ENCODE assay signal across 13 mouse cellular contexts in genomic region chr6:91827016-91827570, GRCm38 (mm10). TPM values are rescaled to one million over a fixed set of nuclear protein-coding genes. Genes with fewer than 3 reads are reported as not detected.
DNase-seq lines count a peak whose midpoint lies in the region; ATAC-seq and TF ChIP-seq lines count a peak whose summit lies in the region.
"Had no signal": no experiment of that assay in that cellular context is flagged by ENCODE, and none has a peak within 500 bp of the region (broad histone marks: within the 10 kb centered on the region; RNA-seq: fewer than 3 reads in every experiment).

TSS of gene Grip2 (minus strand) at chr6:91827250.

- TF ChIP-seq POLR2A in brain, embryonic 14.5 days (IDR thresholded peaks at IDR 0.05; ENCODE audit: borderline replicate concordance, extremely low read depth, insufficient read depth, insufficient read length, poor library complexity, severe bottlenecking): no peak

- H3K4me3 ChIP-seq in hindbrain, embryonic 12.5 days: no peak within 1 kb of the TSS
- no peak within 1 kb of the TSS for H3K4me3 ChIP-seq in hindbrain, embryonic 11.5 days (ENCODE audit: low read depth, low read length)
- no peak within 1 kb of the TSS for H3K4me3 ChIP-seq in midbrain, embryonic 16.5 days (ENCODE audit: low read depth, low read length)
- H3K4me3 ChIP-seq: midbrain, embryonic 12.5 days had no signal

- H3K27ac ChIP-seq in hindbrain, embryonic 12.5 days: no peak within 1 kb of the TSS
- H3K27ac ChIP-seq in hindbrain, embryonic 11.5 days (ENCODE audit: low read depth, low read length): no peak within 1 kb of the TSS
- no peak within 1 kb of the TSS for H3K27ac ChIP-seq in midbrain, embryonic 16.5 days (ENCODE audit: low read length)
- H3K27ac ChIP-seq: midbrain, embryonic 12.5 days had no signal

- ATAC-seq in hindbrain, embryonic 12.5 days (ENCODE audit: low FRiP score): peak; percentile 22; the same call in 1 of the 2 replicates
- ATAC-seq in hindbrain, embryonic 11.5 days (ENCODE audit: low FRiP score): no peak
- no peak for ATAC-seq in midbrain, embryonic 16.5 days
- ATAC-seq: intestine, embryonic 16.5 days; liver, postnatal 0 days had no signal

- H3K9ac ChIP-seq in hindbrain, embryonic 12.5 days: no peak within 1 kb of the TSS
- H3K9ac ChIP-seq in hindbrain, embryonic 11.5 days (ENCODE audit: low read depth, low read length): no peak within 1 kb of the TSS
- no peak within 1 kb of the TSS for H3K9ac ChIP-seq in midbrain, embryonic 16.5 days (ENCODE audit: low read depth, low read length)
- H3K9ac ChIP-seq: liver, postnatal 0 days; midbrain, embryonic 12.5 days had no signal

- no peaks in the 10 kb centered on the region for H3K36me3 ChIP-seq in hindbrain, embryonic 12.5 days
- no peaks in the 10 kb centered on the region for H3K36me3 ChIP-seq in hindbrain, embryonic 11.5 days (ENCODE audit: control insufficient read depth, insufficient read depth, low read length)
- H3K36me3 ChIP-seq in midbrain, embryonic 16.5 days (ENCODE audit: control insufficient read depth, insufficient read depth, low read length): no peaks in the 10 kb centered on the region
- H3K36me3 ChIP-seq: midbrain, embryonic 12.5 days had no signal

- WGBS in hindbrain, embryonic 12.5 days: 50% methylated on average over 8 of the region's 11 CpGs
- WGBS in hindbrain, embryonic 11.5 days: 66% methylated on average over 9 of the region's 11 CpGs
- 50% methylated on average over 8 of the region's 11 CpGs for WGBS in midbrain, embryonic 16.5 days

- no peak for TF ChIP-seq CTCF in brain, embryonic 14.5 days (IDR thresholded peaks at IDR 0.05; ENCODE audit: borderline replicate concordance, extremely low read depth, insufficient read depth, insufficient read length)

- DNase-seq in hindbrain, embryonic 11.5 days (ENCODE audit: low spot score): no peak
- peak; percentile 73 for DNase-seq in brain, embryonic 14.5 days (ENCODE audit: low read depth)
- peak; percentile 54 for DNase-seq in layer of hippocampus, adult 11-12 months (ENCODE audit: low spot score)
- no peak for DNase-seq in spleen, adult 12 weeks (ENCODE audit: low spot score)
- DNase-seq in kidney, adult 9 months: no peak
- DNase-seq: adrenal gland, adult 8-10 months; cerebellum, adult 9-10 months; liver, postnatal 0 days; thymus, postnatal 14 days had no signal

- H3K27me3 ChIP-seq in hindbrain, embryonic 12.5 days: peaks cover 5% of the 10 kb centered on the region; the same call in 1 of the 2 replicates
- H3K27me3 ChIP-seq in hindbrain, embryonic 11.5 days (ENCODE audit: control insufficient read depth, insufficient read depth, low read length): no peaks in the 10 kb centered on the region
- no peaks in the 10 kb centered on the region for H3K27me3 ChIP-seq in midbrain, embryonic 16.5 days (ENCODE audit: control insufficient read depth, insufficient read depth, low read depth, low read length)
- H3K27me3 ChIP-seq: midbrain, embryonic 12.5 days had no signal

- H3K9me3 ChIP-seq in hindbrain, embryonic 12.5 days (replicated peaks): no peaks in the 10 kb centered on the region
- H3K9me3 ChIP-seq in hindbrain, embryonic 11.5 days (ENCODE audit: control insufficient read depth, low read length): no peaks in the 10 kb centered on the region
- H3K9me3 ChIP-seq in midbrain, embryonic 16.5 days (replicated peaks; ENCODE audit: control insufficient read depth, low read length, poor library complexity, severe bottlenecking): no peaks in the 10 kb centered on the region
- H3K9me3 ChIP-seq: midbrain, embryonic 12.5 days had no signal

- no peak within 1 kb of the TSS for H3K4me2 ChIP-seq in hindbrain, embryonic 12.5 days (replicated peaks)
- no peak within 1 kb of the TSS for H3K4me2 ChIP-seq in hindbrain, embryonic 11.5 days (replicated peaks; ENCODE audit: low read depth, low read length)
- H3K4me2 ChIP-seq in midbrain, embryonic 16.5 days (ENCODE audit: low read length): no peak within 1 kb of the TSS
- H3K4me2 ChIP-seq: midbrain, embryonic 12.5 days had no signal

- peaks cover 3% of the 10 kb centered on the region for H3K4me1 ChIP-seq in hindbrain, embryonic 12.5 days
- H3K4me1 ChIP-seq in hindbrain, embryonic 11.5 days (replicated peaks; ENCODE audit: control insufficient read depth, insufficient read depth, low read length): no peaks in the 10 kb centered on the region
- no peaks in the 10 kb centered on the region for H3K4me1 ChIP-seq in midbrain, embryonic 16.5 days (ENCODE audit: control insufficient read depth, insufficient read depth, low read length)

RNA-seq across cellular contexts. Expression of gene Grip2, which starts in this region (rescaled TPM):
- 2.5 and 2.7 TPM in 2 replicates for polyA plus RNA-seq in hindbrain, embryonic 12.5 days (2016; fragmentation: Nextera tagmentation; extraction: Ambion mirVana)
- 0.60 and 0.63 TPM in 2 replicates for polyA plus RNA-seq in hindbrain, embryonic 11.5 days (2014; fragmentation: Nextera tagmentation; extraction: Ambion mirVana)
- 18.6 and 21.0 TPM in 2 replicates for polyA plus RNA-seq in brain, embryonic 14.5 days (2012; rRNA removed)
- polyA plus RNA-seq in midbrain, embryonic 16.5 days (2015; fragmentation: Nextera tagmentation; extraction: Ambion mirVana): 7.8 and 10.1 TPM in 2 replicates
- polyA plus RNA-seq: liver, postnatal 0 days had no signal

Comparison
In these comparisons a context has a peak if more than half of its experiments do, and no peak if none do; other contexts are left out.
1. DNase-seq: peak in brain, embryonic 14.5 days (single experiment) and layer of hippocampus, adult 11-12 months (single experiment); none in hindbrain, embryonic 11.5 days (single experiment), spleen, adult 12 weeks (single experiment) and kidney, adult 9 months (single experiment).